Mouse (Mus musculus) heart, adult 2 months (tissue): ENCODE data around the gene Acta2.

Experiments used
- CTCF ChIP-seq: fragments of 200-600 bp; IDR thresholded peaks from 2 replicates; pipeline ENCODE4 v1.8.1; 2022; ENCODE audit warnings: antibody characterized with exemption, mild to moderate bottlenecking, moderate library complexity
- EP300 ChIP-seq: fragments of 200-500 bp; IDR thresholded peaks from 2 replicates; pipeline ENCODE4 v1.6.1; 2011; ENCODE audit warnings: low read depth, low read length, control low read depth; ENCODE audit not compliant: insufficient read depth
- POLR2A ChIP-seq: fragments of 200-500 bp; IDR thresholded peaks from 2 replicates; pipeline ENCODE4 v1.6.1; 2011; ENCODE audit warnings: mild to moderate bottlenecking, low read depth, low read length, control low read depth; ENCODE audit not compliant: insufficient read depth

DNA sequence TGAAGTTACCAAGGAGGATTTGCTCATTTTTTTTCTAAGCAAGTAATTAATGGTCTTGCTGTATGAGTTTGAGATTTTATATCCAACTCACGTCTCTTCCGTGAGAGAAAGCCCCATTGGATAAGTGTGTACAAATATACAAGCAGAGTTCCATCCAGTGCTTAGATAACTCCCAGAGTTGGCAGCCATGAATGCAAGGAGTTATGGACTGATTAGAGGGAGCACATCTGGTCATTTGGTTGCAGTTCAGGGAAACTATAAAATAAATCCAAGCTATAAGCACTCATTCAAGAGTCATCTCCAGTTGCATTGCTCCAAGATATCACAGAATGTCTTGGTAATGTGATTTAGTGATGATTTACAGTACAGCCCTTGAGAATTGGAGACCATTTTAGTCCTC lies 1.5 kb upstream of the Acta2 start:
- TF ChIP-seq CTCF (no peak), POLR2A (no peak), EP300 (no peak)
